Mouse (Mus musculus) liver, adult 2 months (tissue): ENCODE results near the gene Klhl29.

Experiments used
- CTCF ChIP-seq: fragments of 200-500 bp; IDR thresholded peaks from 2 replicates; pipeline ENCODE4 v1.5.1; 2011; ENCODE audit warnings: low read depth, low read length, control low read depth
- POLR2A ChIP-seq: fragments of 200-500 bp; IDR thresholded peaks from 2 replicates; pipeline ENCODE4 v1.6.1; 2011; ENCODE audit warnings: low read length, control low read depth; ENCODE audit not compliant: insufficient read depth; ENCODE audit errors: extremely low read depth

- TF ChIP-seq CTCF (no peak), POLR2A (no peak)
These were observed 236.2 kb downstream of the Klhl29 start for GRCm38 (mm10) chr12:5139302-5139701.
